Mouse (Mus musculus): ENCODE measurements around the gene Guca1b.

GRCm38 (mm10) chr17:47371451-47371850 lies 13.7 kb upstream of the Guca1b start:
- TF ChIP-seq CTCF (IDR thresholded peaks at IDR 0.05; ENCODE audit: low read depth) (peak; percentile 94), EP300 (optimal IDR thresholded peaks at IDR 0.05) (no peak)

All from stomach, postnatal 0 days (tissue).